15 mouse cellular contexts compared by ENCODE assay signal in the genomic region with DNA sequence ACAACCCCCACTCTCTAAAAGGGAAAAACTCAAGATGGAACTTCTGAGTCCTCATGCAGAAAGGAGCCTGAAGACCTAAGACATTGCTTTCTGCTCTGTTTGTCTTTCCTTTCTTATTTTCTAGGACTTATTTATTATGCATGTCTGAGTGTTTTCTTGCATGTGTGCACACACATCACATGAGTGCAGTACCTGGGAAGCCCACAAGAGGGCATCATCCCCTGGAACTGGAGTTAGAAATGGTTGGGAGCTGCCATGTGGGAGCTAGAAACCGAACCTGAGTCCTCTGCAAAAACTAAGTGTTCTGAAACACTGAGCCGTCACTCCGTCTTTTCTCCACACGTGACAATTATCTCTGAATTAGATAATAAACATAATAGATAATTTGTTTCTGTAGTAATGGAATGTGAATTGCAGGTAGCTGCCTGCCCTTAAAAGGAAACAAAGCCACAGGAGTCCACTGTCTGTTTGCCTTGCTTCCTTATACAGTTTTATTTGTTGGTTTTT. TPM values are rescaled to one million over a fixed set of nuclear protein-coding genes. Genes with fewer than 3 reads are reported as not detected.
DNase-seq lines count a peak whose midpoint lies in the region; ATAC-seq and TF ChIP-seq lines count a peak whose summit lies in the region.
"Had no signal": no experiment of that assay in that cellular context is flagged by ENCODE, and none has a peak within 500 bp of the region (broad histone marks: within the 10 kb centered on the region; RNA-seq: fewer than 3 reads in every experiment).

No protein-coding gene starts in this region.

- no peaks in the 10 kb centered on the region for H3K9me3 ChIP-seq in lung, postnatal 0 days (ENCODE audit: low read length)
- H3K9me3 ChIP-seq: hindbrain, embryonic 15.5 days; liver, embryonic 13.5 days had no signal

- no peak for TF ChIP-seq EP300 in heart, adult 2 months (IDR thresholded peaks at IDR 0.05; ENCODE audit: insufficient read depth, low read depth, low read length)
- TF ChIP-seq EP300 in lung, postnatal 0 days (IDR thresholded peaks at IDR 0.05): no peak

- DNase-seq in heart, adult 2 months: no peak
- DNase-seq in heart, adult 9 months (ENCODE audit: low spot score in 2 of 2): no peak
- DNase-seq in lung, postnatal 0 days (ENCODE audit: low spot score): no peak
- DNase-seq in lung, adult 18-20 months: no peak
- DNase-seq in R1 (ENCODE audit: low read depth, low spot score): peak; percentile 77
- peak; percentile 41 for DNase-seq in naive thymus-derived CD4-positive, alpha-beta T cell, adult 2 months (ENCODE audit: low read depth)
- no peak for DNase-seq in gastrocnemius, postnatal 14 days
- DNase-seq: cerebellum, postnatal 25 days; gastrocnemius, adult 2 months; kidney, postnatal 36 days; liver, embryonic 13.5 days; thymus, postnatal 25 days had no signal

- WGBS in heart, adult 2 months: 93% methylated on average over 4 of the region's 4 CpGs
- 96% methylated on average over 4 of the region's 4 CpGs for WGBS in lung, postnatal 0 days

- no peak overlapping the region for H3K4me3 ChIP-seq in heart, adult 2 months
- H3K4me3 ChIP-seq in lung, postnatal 0 days (ENCODE audit: low read depth, low read length): no peak overlapping the region
- H3K4me3 ChIP-seq: gastrocnemius, adult 2 months; hindbrain, embryonic 15.5 days; liver, embryonic 13.5 days had no signal

- no peaks in the 10 kb centered on the region for H3K27me3 ChIP-seq in heart, adult 2 months (ENCODE audit: control insufficient read depth, insufficient read depth, low read length)
- H3K27me3 ChIP-seq in lung, postnatal 0 days (replicated peaks; ENCODE audit: insufficient read depth, low read length): no peaks in the 10 kb centered on the region
- H3K27me3 ChIP-seq: hindbrain, embryonic 15.5 days; liver, embryonic 13.5 days had no signal

- ATAC-seq in lung, postnatal 0 days: no peak
- no peak for ATAC-seq in megakaryocyte progenitor cell, adult 5-6 weeks (replicated peaks; ENCODE audit: poor library complexity)

- intact Hi-C loops in heart, adult 2 months (cut with DNase I): no loop called here
- intact Hi-C loops in gastrocnemius, postnatal 14 days (cut with DNase I; ENCODE audit: low total_unique reads): no loop called here

- H3K27ac ChIP-seq in heart, adult 2 months: no peak overlapping the region
- H3K27ac ChIP-seq in lung, postnatal 0 days (ENCODE audit: low read length): no peak overlapping the region
- H3K27ac ChIP-seq: gastrocnemius, adult 2 months; hindbrain, embryonic 15.5 days; liver, embryonic 13.5 days had no signal

- H3K79me2 ChIP-seq in heart, adult 2 months (replicated peaks; ENCODE audit: control insufficient read depth, insufficient read depth, low read length): no peaks in the 10 kb centered on the region

- no peaks in the 10 kb centered on the region for H3K36me3 ChIP-seq in heart, adult 2 months (ENCODE audit: control insufficient read depth, insufficient read depth, low read length)
- no peaks in the 10 kb centered on the region for H3K36me3 ChIP-seq in lung, postnatal 0 days (ENCODE audit: insufficient read depth, low read length)
- H3K36me3 ChIP-seq: hindbrain, embryonic 15.5 days; liver, embryonic 13.5 days had no signal

- TF ChIP-seq POLR2A in heart, adult 2 months (IDR thresholded peaks at IDR 0.05; ENCODE audit: insufficient read depth, low read depth, low read length): no peak

- no peaks in the 10 kb centered on the region for H3K4me1 ChIP-seq in heart, adult 2 months (ENCODE audit: control insufficient read depth, insufficient read depth, low read length)
- H3K4me1 ChIP-seq in lung, postnatal 0 days (ENCODE audit: insufficient read depth, low read depth, low read length): no peaks in the 10 kb centered on the region
- H3K4me1 ChIP-seq: hindbrain, embryonic 15.5 days; liver, embryonic 13.5 days had no signal

- peak; percentile 26; the same call in 1 of the 2 replicates for TF ChIP-seq CTCF in heart, adult 2 months (IDR thresholded peaks at IDR 0.05)
- peak; percentile 40 for TF ChIP-seq CTCF in lung, postnatal 0 days (IDR thresholded peaks at IDR 0.05)

- H3K4me2 ChIP-seq in lung, postnatal 0 days (replicated peaks; ENCODE audit: low read depth, low read length): no peak overlapping the region
- H3K4me2 ChIP-seq: hindbrain, embryonic 15.5 days; liver, embryonic 13.5 days had no signal

- H3K9ac ChIP-seq in heart, adult 2 months (ENCODE audit: low read depth, low read length): no peak overlapping the region
- H3K9ac ChIP-seq in lung, postnatal 0 days (replicated peaks; ENCODE audit: low read depth): no peak overlapping the region
- H3K9ac ChIP-seq: hindbrain, embryonic 15.5 days; liver, embryonic 13.5 days had no signal

RNA-seq across cellular contexts. Expression of gene Sfrp2, which starts 35.6 kb away (rescaled TPM):
- total RNA-seq in heart, adult 2 months (2021): 1 to 10 TPM; 3.2 to 4.9 TPM
- polyA plus RNA-seq in heart, adult 2 months (2012; rRNA removed): 13.4 and 20.2 TPM in 2 replicates
- polyA plus RNA-seq in lung, postnatal 0 days (2015; fragmentation: Nextera tagmentation; extraction: Ambion mirVana): 41.8 and 49.0 TPM in 2 replicates
- 10 to 100 TPM in 1 of 2 experiments, 1 to 10 TPM in 1; 8.8 to 14.3 TPM for total RNA-seq in gastrocnemius, postnatal 14 days (2021)
- total RNA-seq in megakaryocyte progenitor cell, adult 5-6 weeks (2015): not detected in 2 replicates
- total RNA-seq in megakaryocyte progenitor cell, adult 5-6 weeks (2017): not detected in 2 replicates
- total RNA-seq: monocyte, adult 5-6 weeks had no signal

RNA-seq across cellular contexts. Expression of gene Tlr2, which starts 39.9 kb away (rescaled TPM):
- 1 to 10 TPM; 2.0 to 2.6 TPM for total RNA-seq in heart, adult 2 months (2021)
- 1.4 and 2.6 TPM in 2 replicates for polyA plus RNA-seq in heart, adult 2 months (2012; rRNA removed)
- polyA plus RNA-seq in lung, postnatal 0 days (2015; fragmentation: Nextera tagmentation; extraction: Ambion mirVana): 7.7 and 12.5 TPM in 2 replicates
- total RNA-seq in gastrocnemius, postnatal 14 days (2021): 1 to 10 TPM; 1.4 TPM
- 9.3 and 15.9 TPM in 2 replicates for total RNA-seq in megakaryocyte progenitor cell, adult 5-6 weeks (2015)
- total RNA-seq in megakaryocyte progenitor cell, adult 5-6 weeks (2017): 10.6 and 16.0 TPM in 2 replicates

Comparison
In these comparisons a context has a peak if more than half of its experiments do, and no peak if none do; other contexts are left out.
1. DNase-seq: peak in R1 (single experiment) and naive thymus-derived CD4-positive, alpha-beta T cell, adult 2 months (single experiment); none in heart, adult 2 months (0 of 2), heart, adult 9 months (0 of 2), lung, postnatal 0 days (single experiment), lung, adult 18-20 months (0 of 2) and gastrocnemius, postnatal 14 days (single experiment).
2. RNA of gene Sfrp2, which starts 35.6 kb away (total RNA-seq): 8.8 to 14.3 TPM in gastrocnemius, postnatal 14 days and 3.2 to 4.9 TPM in heart, adult 2 months; not detected in megakaryocyte progenitor cell, adult 5-6 weeks; every median in the first group is over 4 times any median in the second.